Mouse (Mus musculus): ENCODE results near the gene D130043K22Rik. TPM values are rescaled to one million over a fixed set of nuclear protein-coding genes. Genes with fewer than 3 reads are reported as not detected.

The D130043K22Rik gene
- polyA plus RNA-seq, 1 experiment from 2014 or later = 0.05 TPM

DNA sequence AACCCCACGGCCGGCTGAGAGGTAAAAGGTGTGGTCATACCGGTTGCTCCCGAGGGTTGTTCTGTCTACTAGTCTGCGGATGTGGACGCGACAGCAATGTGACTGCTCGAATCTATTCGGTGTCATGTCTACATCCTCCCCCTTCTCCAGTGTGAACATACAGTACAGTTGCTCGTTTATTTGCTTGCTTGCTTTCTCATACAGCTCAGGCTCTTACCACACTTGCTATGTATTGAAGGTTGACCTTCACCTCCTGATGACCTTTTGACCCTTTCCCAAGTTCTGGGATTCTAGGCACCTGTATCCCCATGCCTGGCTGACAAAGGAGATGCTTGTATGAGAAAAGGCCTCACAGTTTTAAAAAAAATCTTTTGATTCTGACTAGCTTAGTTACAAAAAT, 22.9 kb downstream of the D130043K22Rik start:
- Histone ChIP-seq H3K4me3 (no peak overlapping the region), H3K9ac (no peak overlapping the region), H3K4me1 (no peaks in the 10 kb centered on the region), H3K4me2 (no peak overlapping the region), H3K36me3 (no peaks in the 10 kb centered on the region), H3K9me3 (no peaks in the 10 kb centered on the region), H3K27me3 (replicated peaks) (no peaks in the 10 kb centered on the region), H3K27ac (replicated peaks) (no peak overlapping the region)
- 84% methylated on average over 10 of the region's 10 CpGs for WGBS
- no peak for ATAC-seq (ENCODE audit: extremely low read depth, insufficient number of reproducible peaks, low FRiP score, low TSS enrichment)

GRCm38 (mm10) chr13:24868233-24868632, 23.3 kb downstream of the D130043K22Rik start:
- H3K4me3 ChIP-seq = no peak overlapping the region
- no peaks in the 10 kb centered on the region for H3K27me3 ChIP-seq (replicated peaks)
- no peak overlapping the region for H3K9ac ChIP-seq
- H3K4me2 ChIP-seq = no peak overlapping the region
- no peaks in the 10 kb centered on the region for H3K4me1 ChIP-seq
- H3K27ac ChIP-seq (replicated peaks) = no peak overlapping the region
- 78% methylated on average over 7 of the region's 7 CpGs for WGBS
- ATAC-seq (ENCODE audit: extremely low read depth, insufficient number of reproducible peaks, low FRiP score, low TSS enrichment) = no peak
- H3K36me3 ChIP-seq = no peaks in the 10 kb centered on the region
- H3K9me3 ChIP-seq = no peaks in the 10 kb centered on the region

DNA sequence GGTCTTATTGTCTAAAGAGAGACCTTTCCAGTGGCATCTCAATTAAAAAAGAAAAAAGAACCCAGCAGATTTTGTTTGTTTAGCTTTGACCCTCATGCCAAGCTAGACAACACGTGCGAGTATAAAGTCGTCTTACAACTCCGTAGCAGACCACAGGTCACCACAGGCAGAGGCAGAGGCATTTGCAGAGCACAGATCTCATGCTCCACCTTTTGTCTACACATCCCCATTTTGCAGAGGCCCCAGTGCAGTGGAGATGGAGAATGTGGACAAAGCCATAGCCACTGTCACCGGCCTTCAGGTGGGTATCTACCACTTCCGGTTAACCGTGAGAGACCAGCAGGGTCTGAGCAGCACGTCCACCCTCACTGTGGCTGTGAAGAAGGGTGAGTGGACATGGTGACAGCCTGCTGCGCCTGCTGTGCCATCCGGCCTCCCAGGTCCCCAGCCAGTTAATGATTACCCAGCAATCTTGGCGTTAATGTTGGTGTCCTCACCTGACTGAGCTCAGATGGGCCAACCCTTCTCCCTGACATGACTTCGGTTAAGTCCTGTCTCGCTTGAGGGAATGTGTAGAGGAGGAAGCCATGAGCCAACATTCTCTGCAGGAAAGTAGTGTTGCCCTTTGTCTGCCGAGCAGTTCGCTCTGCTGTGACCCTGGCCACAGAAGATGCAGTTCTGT, 34.6 kb downstream of the D130043K22Rik start:
- H3K4me3 ChIP-seq = no peak overlapping the region
- WGBS = 84% methylated on average over 15 of the region's 15 CpGs
- H3K27me3 ChIP-seq (replicated peaks) = no peaks in the 10 kb centered on the region
- H3K9me3 ChIP-seq = peaks cover 4% of the 10 kb centered on the region; the same call in 1 of the 2 replicates
- no peaks in the 10 kb centered on the region for H3K36me3 ChIP-seq
- no peaks in the 10 kb centered on the region for H3K4me1 ChIP-seq
- ATAC-seq (ENCODE audit: extremely low read depth, insufficient number of reproducible peaks, low FRiP score, low TSS enrichment) = no peak
- no peak overlapping the region for H3K27ac ChIP-seq (replicated peaks)
- no peak overlapping the region for H3K4me2 ChIP-seq
- no peak overlapping the region for H3K9ac ChIP-seq

DNA sequence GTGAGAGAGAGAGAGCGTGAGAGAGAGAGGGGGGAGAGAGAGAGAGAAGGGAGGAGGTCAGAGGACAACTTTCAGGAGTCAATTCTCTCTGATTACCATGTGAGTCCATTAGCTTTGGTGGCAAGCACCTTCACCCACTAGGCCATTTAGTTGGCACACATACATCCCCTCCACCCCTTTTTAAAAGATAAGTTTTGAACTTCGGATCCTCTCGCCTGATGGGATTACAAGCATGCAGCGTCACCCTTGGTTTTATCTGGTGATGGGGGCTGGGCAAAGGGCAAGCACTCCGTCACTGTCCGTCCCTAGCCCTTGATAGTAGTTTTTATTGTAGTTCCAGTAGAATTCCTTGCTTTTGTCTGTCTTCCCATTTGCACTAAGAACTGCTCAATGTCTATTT, 35.3 kb downstream of the D130043K22Rik start:
- no peak for ATAC-seq (ENCODE audit: extremely low read depth, insufficient number of reproducible peaks, low FRiP score, low TSS enrichment)
- H3K36me3 ChIP-seq = no peaks in the 10 kb centered on the region
- H3K4me2 ChIP-seq = no peak overlapping the region
- H3K9me3 ChIP-seq = peaks cover 6% of the 10 kb centered on the region; the same call in 1 of the 2 replicates
- H3K4me3 ChIP-seq = no peak overlapping the region
- no peak overlapping the region for H3K9ac ChIP-seq
- no peaks in the 10 kb centered on the region for H3K27me3 ChIP-seq (replicated peaks)
- 62% methylated on average over 6 of the region's 6 CpGs for WGBS
- H3K4me1 ChIP-seq = no peaks in the 10 kb centered on the region
- no peak overlapping the region for H3K27ac ChIP-seq (replicated peaks)

- no peak for ATAC-seq (ENCODE audit: extremely low read depth, insufficient number of reproducible peaks, low FRiP score, low TSS enrichment)
- Histone ChIP-seq H3K27ac (replicated peaks) (no peak overlapping the region), H3K4me3 (no peak overlapping the region), H3K4me2 (no peak overlapping the region), H3K9me3 (peaks cover 6% of the 10 kb centered on the region; the same call in 1 of the 2 replicates), H3K9ac (no peak overlapping the region), H3K4me1 (no peaks in the 10 kb centered on the region), H3K36me3 (no peaks in the 10 kb centered on the region), H3K27me3 (replicated peaks) (no peaks in the 10 kb centered on the region)
- WGBS = 85% methylated on average over 5 of the region's 5 CpGs
These were observed 35.8 kb downstream of the D130043K22Rik start for GRCm38 (mm10) chr13:24880704-24881103.

GRCm38 (mm10) chr13:24882411-24882810, 37.5 kb downstream of the D130043K22Rik start:
- no peak overlapping the region for H3K4me3 ChIP-seq
- H3K9me3 ChIP-seq = peaks cover 6% of the 10 kb centered on the region; the same call in 1 of the 2 replicates
- no peak overlapping the region for H3K27ac ChIP-seq (replicated peaks)
- no peak for ATAC-seq (ENCODE audit: extremely low read depth, insufficient number of reproducible peaks, low FRiP score, low TSS enrichment)
- H3K9ac ChIP-seq = no peak overlapping the region
- no peaks in the 10 kb centered on the region for H3K27me3 ChIP-seq (replicated peaks)
- WGBS = 84% methylated on average over 6 of the region's 6 CpGs
- no peaks in the 10 kb centered on the region for H3K4me1 ChIP-seq
- no peaks in the 10 kb centered on the region for H3K36me3 ChIP-seq
- no peak overlapping the region for H3K4me2 ChIP-seq

GRCm38 (mm10) chr13:24889554-24889953, 44.6 kb downstream of the D130043K22Rik start:
- Histone ChIP-seq H3K4me3 (no peak overlapping the region), H3K4me1 (no peaks in the 10 kb centered on the region), H3K27me3 (replicated peaks) (no peaks in the 10 kb centered on the region), H3K27ac (replicated peaks) (no peak overlapping the region), H3K36me3 (no peaks in the 10 kb centered on the region), H3K4me2 (no peak overlapping the region), H3K9me3 (peaks cover under 1% of the 10 kb centered on the region; the same call in 1 of the 2 replicates), H3K9ac (no peak overlapping the region)
- 46% methylated on average over 1 of the region's 1 CpGs for WGBS
- no peak for ATAC-seq (ENCODE audit: extremely low read depth, insufficient number of reproducible peaks, low FRiP score, low TSS enrichment)

DNA sequence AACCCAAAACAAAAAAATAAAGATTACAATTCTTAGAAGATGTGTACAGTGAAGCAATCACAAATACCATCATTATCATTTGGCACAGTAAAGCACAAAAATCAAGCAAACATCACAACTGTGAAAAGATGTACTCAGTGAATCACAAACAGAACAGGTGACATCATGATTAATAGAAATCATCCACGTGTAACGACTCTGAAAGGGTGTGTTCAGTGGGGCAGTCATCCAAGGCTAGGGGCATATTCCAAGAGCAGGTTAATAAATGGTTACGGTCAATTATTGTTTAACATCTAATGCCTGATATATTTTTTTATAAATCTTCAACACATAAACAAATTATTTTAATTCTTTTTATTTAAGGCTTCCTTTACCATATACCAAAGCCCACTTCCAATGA, 47.6 kb downstream of the D130043K22Rik start:
- H3K4me2 ChIP-seq = no peak overlapping the region
- no peak overlapping the region for H3K4me3 ChIP-seq
- H3K27ac ChIP-seq (replicated peaks) = no peak overlapping the region
- H3K36me3 ChIP-seq = no peaks in the 10 kb centered on the region
- no peaks in the 10 kb centered on the region for H3K4me1 ChIP-seq
- H3K9me3 ChIP-seq = no peaks in the 10 kb centered on the region
- H3K9ac ChIP-seq = no peak overlapping the region
- WGBS = 84% methylated on average over 3 of the region's 3 CpGs
- no peak for ATAC-seq (ENCODE audit: extremely low read depth, insufficient number of reproducible peaks, low FRiP score, low TSS enrichment)
- H3K27me3 ChIP-seq (replicated peaks) = no peaks in the 10 kb centered on the region

GRCm38 (mm10) chr13:24893880-24894279, 48.9 kb downstream of the D130043K22Rik start:
- Histone ChIP-seq H3K36me3 (no peaks in the 10 kb centered on the region), H3K4me1 (0 out of 2 replicates have a peak, but pooled peaks cover 6% of the 10 kb centered on the region), H3K4me2 (no peak overlapping the region), H3K9ac (no peak overlapping the region), H3K27me3 (replicated peaks) (no peaks in the 10 kb centered on the region), H3K9me3 (no peaks in the 10 kb centered on the region), H3K27ac (replicated peaks) (no peak overlapping the region), H3K4me3 (no peak overlapping the region)
- WGBS = 72% methylated on average over 2 of the region's 2 CpGs
- ATAC-seq (ENCODE audit: extremely low read depth, insufficient number of reproducible peaks, low FRiP score, low TSS enrichment) = no peak

- Histone ChIP-seq H3K4me3 (no peak overlapping the region), H3K4me2 (no peak overlapping the region), H3K4me1 (0 out of 2 replicates have a peak, but pooled peaks cover 13% of the 10 kb centered on the region), H3K9ac (no peak overlapping the region), H3K36me3 (no peaks in the 10 kb centered on the region), H3K27me3 (replicated peaks) (no peaks in the 10 kb centered on the region), H3K27ac (replicated peaks) (no peak overlapping the region), H3K9me3 (no peaks in the 10 kb centered on the region)
- 76% methylated on average over 2 of the region's 2 CpGs for WGBS
- ATAC-seq (ENCODE audit: extremely low read depth, insufficient number of reproducible peaks, low FRiP score, low TSS enrichment) = no peak
These were observed 57.0 kb downstream of the D130043K22Rik start for GRCm38 (mm10) chr13:24901916-24902315.

GRCm38 (mm10) chr13:24903412-24903811, 58.5 kb downstream of the D130043K22Rik start:
- no peak overlapping the region for H3K4me2 ChIP-seq
- ATAC-seq (ENCODE audit: extremely low read depth, insufficient number of reproducible peaks, low FRiP score, low TSS enrichment) = no peak
- 0 out of 2 replicates have a peak, but pooled peaks cover 7% of the 10 kb centered on the region for H3K4me1 ChIP-seq
- H3K27me3 ChIP-seq (replicated peaks) = no peaks in the 10 kb centered on the region
- H3K9ac ChIP-seq = no peak overlapping the region
- peak overlapping the region; percentile 53; the same call in 1 of the 2 replicates for H3K27ac ChIP-seq (replicated peaks)
- H3K36me3 ChIP-seq = no peaks in the 10 kb centered on the region
- no peak overlapping the region for H3K4me3 ChIP-seq
- 34% methylated on average over 6 of the region's 6 CpGs for WGBS
- no peaks in the 10 kb centered on the region for H3K9me3 ChIP-seq

- H3K4me2 ChIP-seq = no peak overlapping the region
- 81% methylated on average over 12 of the region's 12 CpGs for WGBS
- H3K27ac ChIP-seq (replicated peaks) = no peak overlapping the region
- no peak overlapping the region for H3K9ac ChIP-seq
- H3K27me3 ChIP-seq (replicated peaks) = no peaks in the 10 kb centered on the region
- no peak for ATAC-seq (ENCODE audit: extremely low read depth, insufficient number of reproducible peaks, low FRiP score, low TSS enrichment)
- H3K4me1 ChIP-seq = no peaks in the 10 kb centered on the region
- H3K36me3 ChIP-seq = 0 out of 2 replicates have a peak, but pooled peaks cover 7% of the 10 kb centered on the region
- H3K9me3 ChIP-seq = no peaks in the 10 kb centered on the region
- H3K4me3 ChIP-seq = no peak overlapping the region
These were observed 60.5 kb downstream of the D130043K22Rik start for GRCm38 (mm10) chr13:24905422-24905821.
